ENCODE assay signal across 8 mouse cellular contexts in genomic region chr6:90550161-90550912, GRCm38 (mm10). TPM values are rescaled to one million over a fixed set of nuclear protein-coding genes. Genes with fewer than 3 reads are reported as not detected.
DNase-seq lines count a peak whose midpoint lies in the region; ATAC-seq and TF ChIP-seq lines count a peak whose summit lies in the region.

No protein-coding gene starts in this region.

- no peak for TF ChIP-seq CTCF in embryonic fibroblast, embryonic 13.5 days (IDR thresholded peaks at IDR 0.05; ENCODE audit: borderline replicate concordance, insufficient read depth, low read length)

- peak overlapping the region; percentile 34 for H3K9ac ChIP-seq in heart, embryonic 16.5 days (ENCODE audit: low read length)
- no peak overlapping the region for H3K9ac ChIP-seq in stomach, embryonic 15.5 days

- 15% methylated on average over 25 of the region's 25 CpGs for WGBS in heart, embryonic 16.5 days
- whole genome bisulfite sequencing in macrophage (ENCODE audit: missing documents) = 15% methylated on average over 25 of the region's 25 CpGs
- 11% methylated on average over 25 of the region's 25 CpGs for WGBS in stomach, embryonic 15.5 days

- 0 out of 2 replicates have a peak overlapping the region, but pooled peaks have one; percentile 1 for H3K4me3 ChIP-seq in embryonic fibroblast, embryonic 13.5 days (ENCODE audit: insufficient read depth, low read length)
- H3K4me3 ChIP-seq in heart, embryonic 16.5 days (ENCODE audit: low read length) = peak overlapping the region; percentile 31
- H3K4me3 ChIP-seq in macrophage (ENCODE audit: inconsistent target) = peak overlapping the region; percentile 54
- peak overlapping the region; percentile 36 for H3K4me3 ChIP-seq in stomach, embryonic 15.5 days (replicated peaks)

- peak; percentile 39 for DNase-seq in thymus, postnatal 0 days (ENCODE audit: low spot score)
- DNase-seq in thymus, postnatal 25 days = no peak
- DNase-seq in kidney, postnatal 36 days = peak; percentile 89 to 92

- peak; percentile 82 for ATAC-seq in heart, embryonic 16.5 days (replicated peaks; ENCODE audit: extremely low read depth, insufficient read depth, low FRiP score)
- ATAC-seq in stomach, embryonic 15.5 days (ENCODE audit: insufficient read depth, low FRiP score, low read depth) = peak; percentile 94
- no peak for ATAC-seq in monocyte, adult 5-6 weeks (replicated peaks; ENCODE audit: insufficient number of reproducible peaks, low FRiP score, low TSS enrichment, poor library complexity, severe bottlenecking)

- no peaks in the 10 kb centered on the region for H3K79me2 ChIP-seq in macrophage (ENCODE audit: inconsistent target)

- no peaks in the 10 kb centered on the region for H3K27me3 ChIP-seq in heart, embryonic 16.5 days (ENCODE audit: control insufficient read depth, insufficient read depth, low read length)
- H3K27me3 ChIP-seq in stomach, embryonic 15.5 days (replicated peaks) = no peaks in the 10 kb centered on the region

- H3K4me1 ChIP-seq in embryonic fibroblast, embryonic 13.5 days (ENCODE audit: control insufficient read depth, insufficient read depth, low read length) = no peaks in the 10 kb centered on the region
- H3K4me1 ChIP-seq in heart, embryonic 16.5 days (ENCODE audit: control insufficient read depth, insufficient read depth, low read length) = peaks cover 5% of the 10 kb centered on the region; the same call in 1 of the 2 replicates
- no peaks in the 10 kb centered on the region for H3K4me1 ChIP-seq in stomach, embryonic 15.5 days

- H3K4me2 ChIP-seq in heart, embryonic 16.5 days (ENCODE audit: low read depth, low read length) = peak overlapping the region; percentile 57
- peak overlapping the region; percentile 60 for H3K4me2 ChIP-seq in stomach, embryonic 15.5 days

- no peaks in the 10 kb centered on the region for H3K9me3 ChIP-seq in heart, embryonic 16.5 days (replicated peaks; ENCODE audit: control insufficient read depth, low read length)
- no peaks in the 10 kb centered on the region for H3K9me3 ChIP-seq in stomach, embryonic 15.5 days

- H3K36me3 ChIP-seq in heart, embryonic 16.5 days (ENCODE audit: control insufficient read depth, insufficient read depth) = no peaks in the 10 kb centered on the region
- no peaks in the 10 kb centered on the region for H3K36me3 ChIP-seq in macrophage (ENCODE audit: inconsistent target)
- H3K36me3 ChIP-seq in stomach, embryonic 15.5 days = no peaks in the 10 kb centered on the region

- no peak; the same call in 1 of the 2 replicates for TF ChIP-seq POLR2A in embryonic fibroblast, embryonic 13.5 days (IDR thresholded peaks at IDR 0.05; ENCODE audit: low read depth, low read length)

- H3K27ac ChIP-seq in embryonic fibroblast, embryonic 13.5 days (ENCODE audit: insufficient read depth, low read length) = no peak overlapping the region
- no peak overlapping the region for H3K27ac ChIP-seq in heart, embryonic 16.5 days (ENCODE audit: low read length)
- H3K27ac ChIP-seq in macrophage = peak overlapping the region; percentile 63
- H3K27ac ChIP-seq in stomach, embryonic 15.5 days = no peak overlapping the region

RNA-seq across cellular contexts. Expression of gene Slc41a3, which starts 54.2 kb away (rescaled TPM):
- 5.0 and 7.5 TPM in 2 replicates for polyA plus RNA-seq in thymus, postnatal 0 days (2015; fragmentation: Nextera tagmentation; extraction: Ambion mirVana)
- polyA plus RNA-seq in embryonic fibroblast, embryonic 13.5 days (2011; ENCODE audit: insufficient read length, low read depth, missing spikeins) = 7.0 and 8.7 TPM in 2 replicates
- 10.0 and 11.9 TPM in 2 replicates for polyA plus RNA-seq in heart, embryonic 16.5 days (2015; fragmentation: Nextera tagmentation; extraction: Ambion mirVana)
- 1 to 10 TPM in 23 of 26 experiments, under 1 TPM in 3; 0.41 to 5.9 (median 2.7) TPM for total RNA-seq in macrophage (2018; cell fraction: chromatin; rRNA removed)
- 10 to 100 TPM in 20 of 26 experiments, 1 to 10 TPM in 6; 8.7 to 16.1 (median 11.1) TPM for total RNA-seq in macrophage (2018; cell fraction: cytosol; rRNA removed)
- 10 to 100 TPM in 3 of 26 experiments, 1 to 10 TPM in 23; 2.7 to 11.7 (median 7.0) TPM for total RNA-seq in macrophage (2018; cell fraction: nucleus; rRNA removed)
- 11.2 to 13.8 TPM (median 12.1 TPM) in 3 replicates for polyA plus RNA-seq in macrophage (2018)
- 6.8 and 7.7 TPM in 2 replicates for polyA plus RNA-seq in stomach, embryonic 15.5 days (2015; fragmentation: Nextera tagmentation; extraction: Ambion mirVana)
- total RNA-seq in monocyte, adult 5-6 weeks (2017) = 10.1 to 17.7 TPM (median 15.7 TPM) in 3 replicates

Comparison
In these comparisons a context has a peak if more than half of its experiments do, and no peak if none do; other contexts are left out.
1. H3K4me3 ChIP-seq: peak in every context shown above with its lines; median percentile 54 in macrophage; 36 in stomach, embryonic 15.5 days; 31 in heart, embryonic 16.5 days; 1 in embryonic fibroblast, embryonic 13.5 days.